Mouse (Mus musculus) lung, postnatal 0 days (tissue): ENCODE results near the gene Suds3. TPM values are rescaled to one million over a fixed set of nuclear protein-coding genes. Genes with fewer than 3 reads are reported as not detected.

Experiments used
- ATAC-seq: fragments of 200-750 bp; cut with Nextera tagmentation; 2 replicates; pipeline ENCODE4 v1.8.0; 2017; ENCODE audit warnings: moderate library complexity
- DNase-seq: peaks from one replicate; pipeline ENCODE4 v3.0.0-alpha.2; 2016; ENCODE audit warnings: low spot score
- H3K27ac ChIP-seq: fragments of 300-500 bp; sonication (generic); 2 replicates; pipeline ENCODE4 v1.5.1; 2014; ENCODE audit warnings: antibody characterized with exemption, mild to moderate bottlenecking, low read length, mixed read lengths
- H3K27me3 ChIP-seq: fragments of 300-500 bp; sonication (generic); replicated peaks from 2 replicates; pipeline ENCODE4 v1.6.1; 2014; ENCODE audit warnings: low read length, mixed read lengths; ENCODE audit not compliant: insufficient read depth
- H3K36me3 ChIP-seq: fragments of 300-500 bp; sonication (generic); 2 replicates; pipeline ENCODE4 v1.6.1; 2014; ENCODE audit warnings: low read length, mixed read lengths; ENCODE audit not compliant: insufficient read depth
- H3K4me1 ChIP-seq: fragments of 300-500 bp; sonication (generic); 2 replicates; pipeline ENCODE4 v1.6.1; 2014; ENCODE audit warnings: antibody characterized with exemption, low read depth, low read length, mixed read lengths; ENCODE audit not compliant: insufficient read depth
- H3K4me2 ChIP-seq: fragments of 300-500 bp; sonication (generic); replicated peaks from 2 replicates; pipeline ENCODE4 v1.6.1; 2014; ENCODE audit warnings: low read depth, mild to moderate bottlenecking, low read length, moderate library complexity, mixed read lengths
- H3K4me3 ChIP-seq: fragments of 300-500 bp; sonication (generic); 2 replicates; pipeline ENCODE4 v1.5.1; 2014; ENCODE audit warnings: low read depth, low read length
- H3K9ac ChIP-seq: fragments of 300-500 bp; sonication (generic); replicated peaks from 2 replicates; pipeline ENCODE4 v1.6.1; 2014; ENCODE audit warnings: low read depth, mild to moderate bottlenecking
- H3K9me3 ChIP-seq: fragments of 300-500 bp; sonication (generic); 2 replicates; pipeline ENCODE4 v1.6.1; 2016; ENCODE audit warnings: low read length, mixed read lengths
- CTCF ChIP-seq: IDR thresholded peaks from 2 replicates; pipeline ENCODE4 v1.5.1; 2016; ENCODE audit warnings: antibody characterized with exemption, mild to moderate bottlenecking
- EP300 ChIP-seq: IDR thresholded peaks from 2 replicates; pipeline ENCODE4 v1.6.1; 2016; ENCODE audit warnings: antibody characterized with exemption, mild to moderate bottlenecking, control low read depth
- WGBS: fragments of 180-500 bp; shearing (Covaris S2); extraction: QIAGEN DNeasy Blood & Tissue Kit; methylation state at CpG from one replicate; pipeline ENCODE4 v1.1.7; 2014; 5-methylcytosine and 5-hydroxymethylcytosine counted together
- polyA plus RNA-seq: library from polyadenylated mRNA; unstranded; fragments of >200 nt; fragmentation: Nextera tagmentation; extraction: Ambion mirVana; gene quantifications from 2 replicates; pipeline ENCODE4 v1.2.1, GENCODE M21; 2015

Gene Suds3
- polyA plus RNA-seq, 1 experiment from 2014 or later: 47.1 TPM

GRCm38 (mm10) chr5:117147187-117148095, 31.5 kb upstream of the Suds3 start:
- Histone ChIP-seq H3K27ac (no peak overlapping the region), H3K27me3 (no peaks in the 10 kb centered on the region), H3K4me1 (no peaks in the 10 kb centered on the region), H3K9me3 (no peaks in the 10 kb centered on the region), H3K36me3 (no peaks in the 10 kb centered on the region), H3K4me3 (no peak overlapping the region), H3K4me2 (no peak overlapping the region), H3K9ac (no peak overlapping the region)
- 91% methylated on average over 16 of the region's 16 CpGs for WGBS
- TF ChIP-seq EP300 (no peak), CTCF (peak; percentile 26)
- ATAC-seq (no peak), DNase-seq (no peak)

- no peak overlapping the region for H3K4me3 ChIP-seq
- ATAC-seq (no peak), DNase-seq (no peak)
- no peak overlapping the region for H3K27ac ChIP-seq
- H3K27me3 ChIP-seq: no peaks in the 10 kb centered on the region
- H3K4me2 ChIP-seq: no peak overlapping the region
- H3K9ac ChIP-seq: no peak overlapping the region
- no peaks in the 10 kb centered on the region for H3K36me3 ChIP-seq
- TF ChIP-seq EP300 (no peak), CTCF (no peak)
- H3K4me1 ChIP-seq: no peaks in the 10 kb centered on the region
- H3K9me3 ChIP-seq: no peaks in the 10 kb centered on the region
These were observed 30.3 kb upstream of the Suds3 start for GRCm38 (mm10) chr5:117146165-117146564.

- H3K9ac ChIP-seq: no peak overlapping the region
- H3K36me3 ChIP-seq: no peaks in the 10 kb centered on the region
- no peak overlapping the region for H3K27ac ChIP-seq
- no peaks in the 10 kb centered on the region for H3K9me3 ChIP-seq
- peaks cover 7% of the 10 kb centered on the region; the same call in 1 of the 2 replicates for H3K4me1 ChIP-seq
- H3K4me2 ChIP-seq: no peak overlapping the region
- H3K4me3 ChIP-seq: no peak overlapping the region
- TF ChIP-seq EP300 (no peak), CTCF (peak; percentile 91)
- no peaks in the 10 kb centered on the region for H3K27me3 ChIP-seq
- DNase-seq (peak; percentile 56), ATAC-seq (peak; percentile 81)
- WGBS: 48% methylated on average over 9 of the region's 9 CpGs
These were observed 27.8 kb upstream of the Suds3 start for GRCm38 (mm10) chr5:117143721-117144135.

GRCm38 (mm10) chr5:117140374-117140773, 24.5 kb upstream of the Suds3 start:
- Histone ChIP-seq H3K36me3 (no peaks in the 10 kb centered on the region), H3K9me3 (no peaks in the 10 kb centered on the region), H3K27ac (0 out of 2 replicates have a peak overlapping the region, but pooled peaks have one; percentile 20), H3K4me1 (peaks cover 18% of the 10 kb centered on the region; the same call in 1 of the 2 replicates), H3K4me3 (no peak overlapping the region), H3K27me3 (no peaks in the 10 kb centered on the region), H3K4me2 (no peak overlapping the region), H3K9ac (no peak overlapping the region)
- TF ChIP-seq EP300: no peak
- no peak for TF ChIP-seq CTCF
- DNase-seq (no peak), ATAC-seq (no peak)
- WGBS: 60% methylated on average over 7 of the region's 7 CpGs

GRCm38 (mm10) chr5:117139822-117140221, 23.9 kb upstream of the Suds3 start:
- Histone ChIP-seq H3K9me3 (no peaks in the 10 kb centered on the region), H3K4me3 (no peak overlapping the region), H3K4me2 (no peak overlapping the region), H3K27me3 (no peaks in the 10 kb centered on the region), H3K9ac (no peak overlapping the region), H3K36me3 (no peaks in the 10 kb centered on the region), H3K4me1 (peaks cover 19% of the 10 kb centered on the region; the same call in 1 of the 2 replicates), H3K27ac (no peak overlapping the region)
- no peak for DNase-seq
- WGBS: 58% methylated on average over 8 of the region's 8 CpGs
- no peak for ATAC-seq
- TF ChIP-seq CTCF (no peak), EP300 (no peak)

- no peak for TF ChIP-seq CTCF
- peak; percentile 63; the same call in 1 of the 2 replicates for TF ChIP-seq EP300
- peak; percentile 90 for DNase-seq
- H3K36me3 ChIP-seq: no peaks in the 10 kb centered on the region
- peak; percentile 51 for ATAC-seq
- H3K4me1 ChIP-seq: peaks cover 23% of the 10 kb centered on the region; the same call in 1 of the 2 replicates
- no peak overlapping the region for H3K4me3 ChIP-seq
- H3K9ac ChIP-seq: no peak overlapping the region
- no peak overlapping the region for H3K4me2 ChIP-seq
- WGBS: 30% methylated on average over 11 of the region's 11 CpGs
- no peaks in the 10 kb centered on the region for H3K9me3 ChIP-seq
- H3K27me3 ChIP-seq: no peaks in the 10 kb centered on the region
- peak overlapping the region; percentile 72 for H3K27ac ChIP-seq
These were observed 22.5 kb upstream of the Suds3 start for GRCm38 (mm10) chr5:117138295-117138988.
